Mouse (Mus musculus) gastrocnemius, postnatal 14 days (tissue): Measurements from ENCODE around the gene Med29. TPM values are rescaled to one million over a fixed set of nuclear protein-coding genes. Genes with fewer than 3 reads are reported as not detected.

Experiments used
- total RNA-seq, 2 experiments: library from RNA; stranded (reverse); gene quantifications; 2 replicates each; pipeline ENCODE4 v1.2.3; 2021

Gene Med29
- total RNA-seq, 2 experiments from 2014 or later: 20.7 to 20.9 TPM

Other genes starting within 250 kb of the Med29 start
- gene Fbl, start 223.0 kb downstream of the Med29 start, total RNA-seq: 10 to 100 TPM; 23.7 to 31.0 TPM
- gene Dyrk1b, start 213.2 kb downstream of the Med29 start, total RNA-seq: 100 to 1,000 TPM; 129 to 156 TPM
- 1 to 10 TPM; 6.9 to 8.9 TPM for gene Eid2, start 124.8 kb downstream of the Med29 start, total RNA-seq
- gene Eid2b, start 115.0 kb downstream of the Med29 start, total RNA-seq: 1 to 10 TPM; 5.6 to 5.9 TPM
- not detected for gene Selenov, start 101.5 kb downstream of the Med29 start, total RNA-seq
- not detected for gene Dll3, start 90.5 kb downstream of the Med29 start, total RNA-seq
- 10 to 100 TPM; 38.2 to 39.4 TPM for gene Timm50, start 80.6 kb downstream of the Med29 start, total RNA-seq
- 10 to 100 TPM; 60.0 to 60.1 TPM for gene Supt5, start 54.0 kb downstream of the Med29 start, total RNA-seq
- gene Rps16, start 42.1 kb downstream of the Med29 start, total RNA-seq: 100 to 1,000 TPM; 522 to 620 TPM
- 10 to 100 TPM; 15.0 to 15.7 TPM for gene Plekhg2, start 20.1 kb downstream of the Med29 start, total RNA-seq
- 10 to 100 TPM in 1 of 2 experiments, 1 to 10 TPM in 1; 5.9 to 11.6 TPM for gene Zfp36, start 12.5 kb downstream of the Med29 start, total RNA-seq
- 10 to 100 TPM; 32.9 to 34.8 TPM for gene Paf1, start 243 bp upstream of the Med29 start, total RNA-seq
- 1 to 10 TPM; 5.3 to 5.9 TPM for gene Gmfg, start 44.7 kb upstream of the Med29 start, total RNA-seq
- gene Lrfn1, start 59.3 kb upstream of the Med29 start, total RNA-seq: 1 to 10 TPM; 1.2 to 1.4 TPM
- gene Ifnl2, start 117.7 kb upstream of the Med29 start, total RNA-seq: not detected
- not detected for gene Ifnl3, start 130.1 kb upstream of the Med29 start, total RNA-seq
- not detected for gene Sycn, start 148.2 kb upstream of the Med29 start, total RNA-seq
- not detected for gene Nccrp1, start 154.5 kb upstream of the Med29 start, total RNA-seq
- 10 to 100 TPM; 15.7 to 18.5 TPM for gene Samd4b, start 205.4 kb upstream of the Med29 start, total RNA-seq
- 1 to 10 TPM; 2.9 to 4.6 TPM for gene Pak4, start 205.5 kb upstream of the Med29 start, total RNA-seq
- gene Acp7, start 238.6 kb upstream of the Med29 start, total RNA-seq: not detected